Mouse (Mus musculus) G1E-ER4 (cell line): ENCODE measurements around the gene Rhox4a. TPM values are rescaled to one million over a fixed set of nuclear protein-coding genes. Genes with fewer than 3 reads are reported as not detected.
"Not testable (repeated sequence)": the region's sequence is repeated elsewhere in the genome, so short reads cannot be mapped to it uniquely, and the experiment has no call there.

Source experiments
- GATA1 ChIP-seq: IDR thresholded peaks from one replicate; pipeline ENCODE4 v1.8.0; 2012; ENCODE audit warnings: low read length, inconsistent platforms
- polyA plus RNA-seq: library from polyadenylated mRNA; stranded (reverse); fragments of >175 nt; gene quantifications from 2 replicates; pipeline ENCODE4 v1.2.3, GENCODE M21; 2012

The Rhox4a gene
- not detected in 2 replicates for polyA plus RNA-seq

GRCm38 (mm10) chrX:37265038-37265437, at the start of gene Rhox4a:
Gene Rhox4a, plus strand, starts transcription at chrX:37265338.
- TF ChIP-seq GATA1 = not testable (repeated sequence)

DNA sequence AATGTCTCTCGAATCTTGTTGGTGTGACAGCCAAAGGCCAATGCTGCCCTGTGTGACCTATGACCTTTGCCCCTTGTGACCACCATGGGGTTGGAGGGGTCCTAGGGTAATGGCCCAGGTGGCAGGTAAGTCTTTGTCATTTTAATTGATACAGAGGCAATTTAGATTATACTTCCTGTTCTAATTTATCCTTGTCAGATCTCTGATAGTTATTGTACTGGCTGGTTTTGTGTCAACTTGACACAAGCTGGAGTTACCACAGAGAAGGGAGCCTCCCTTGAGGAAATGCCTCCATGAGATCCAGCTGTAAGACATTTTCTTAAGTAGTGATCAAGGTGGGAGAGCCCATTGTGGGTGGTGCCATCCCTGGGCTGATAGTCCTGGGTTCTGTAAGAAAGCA, 43.0 kb upstream of the Rhox4a start, which contains the start of gene Rhox1:
Rhox1 (minus strand) TSS at position 101 of the 400 bp plus-strand sequence.
- not testable (repeated sequence) for TF ChIP-seq GATA1

GRCm38 (mm10) chrX:37244676-37245075, 20.5 kb upstream of the Rhox4a start, which contains the start of gene Rhox2a:
Gene Rhox2a, plus strand, starts transcription at chrX:37244976.
- not testable (repeated sequence) for TF ChIP-seq GATA1

DNA sequence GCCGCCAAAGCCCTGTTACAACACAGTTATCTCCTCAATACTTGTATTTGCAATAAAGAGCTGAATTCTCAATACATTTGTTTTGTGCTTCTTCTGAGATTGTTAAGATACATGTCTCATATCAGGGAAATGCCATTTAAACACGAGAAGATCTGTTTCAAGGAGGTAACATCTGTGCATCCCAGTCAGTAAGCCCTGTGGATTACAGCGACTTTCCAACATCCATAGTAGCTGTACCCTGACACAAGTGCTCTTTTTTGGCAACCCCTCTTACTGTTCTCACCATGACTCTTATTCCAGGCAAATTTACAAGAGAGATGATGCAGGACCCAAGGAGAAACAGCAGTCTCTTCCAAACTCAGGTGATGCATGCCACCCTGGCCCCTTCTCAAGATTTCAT, 15.5 kb upstream of the Rhox4a start, which contains the start of gene Rhox3a:
Rhox3a (plus strand) TSS at position 301 of the 400 bp plus-strand sequence.
- not testable (repeated sequence) for TF ChIP-seq GATA1

Other genes starting within 250 kb of the Rhox4a start
- not detected in 2 replicates for gene Sowahd, start 216.5 kb upstream of the Rhox4a start, polyA plus RNA-seq
- 162 and 176 TPM in 2 replicates for gene Rpl39, start 179.9 kb upstream of the Rhox4a start, polyA plus RNA-seq
- 3.6 and 6.3 TPM in 2 replicates for gene Upf3b, start 155.0 kb upstream of the Rhox4a start, polyA plus RNA-seq
- gene Nkap, start 138.5 kb upstream of the Rhox4a start, polyA plus RNA-seq = 11.3 and 11.6 TPM in 2 replicates
- not detected in 2 replicates for gene Akap14, start 96.5 kb upstream of the Rhox4a start, polyA plus RNA-seq
- gene Ndufa1, start 74.2 kb upstream of the Rhox4a start, polyA plus RNA-seq = 188 and 247 TPM in 2 replicates
- gene Rnf113a1, start 74.1 kb upstream of the Rhox4a start, polyA plus RNA-seq = 10.8 and 11.2 TPM in 2 replicates
- gene Gm9, start 54.3 kb upstream of the Rhox4a start, polyA plus RNA-seq = not detected in 2 replicates
- gene Rhox1, start 43.1 kb upstream of the Rhox4a start, polyA plus RNA-seq = not detected in 2 replicates
- not detected in 2 replicates for gene Rhox2a, start 20.4 kb upstream of the Rhox4a start, polyA plus RNA-seq
- gene Rhox3a, start 15.4 kb upstream of the Rhox4a start, polyA plus RNA-seq = not detected in 2 replicates
- not detected in 2 replicates for gene Rhox3a2, start 114.7 kb downstream of the Rhox4a start, polyA plus RNA-seq
- gene Rhox4a2, start 125.5 kb downstream of the Rhox4a start, polyA plus RNA-seq = not detected in 2 replicates
- not detected in 2 replicates for gene Rhox2b, start 146.7 kb downstream of the Rhox4a start, polyA plus RNA-seq
- not detected in 2 replicates for gene Rhox4b, start 167.2 kb downstream of the Rhox4a start, polyA plus RNA-seq
- gene Rhox2c, start 188.3 kb downstream of the Rhox4a start, polyA plus RNA-seq = not detected in 2 replicates
- not detected in 2 replicates for gene Rhox3c, start 193.2 kb downstream of the Rhox4a start, polyA plus RNA-seq
- gene Rhox4c, start 215.0 kb downstream of the Rhox4a start, polyA plus RNA-seq = not detected in 2 replicates
- 0.12 and 0.18 TPM in 2 replicates for gene Rhox2d, start 228.1 kb downstream of the Rhox4a start, polyA plus RNA-seq
- gene Rhox4d, start 249.0 kb downstream of the Rhox4a start, polyA plus RNA-seq = not detected in 2 replicates